Mouse (Mus musculus) monocyte, adult 5-6 weeks (primary cell): Measurements from ENCODE around the gene Zfp143. TPM values are rescaled to one million over a fixed set of nuclear protein-coding genes. Genes with fewer than 3 reads are reported as not detected.
"Not testable (repeated sequence)": the region's sequence is repeated elsewhere in the genome, so short reads cannot be mapped to it uniquely, and the experiment has no call there.

Source experiments
- ATAC-seq: fragments of 153-309, 156-312 bp; replicated peaks from 2 replicates; pipeline ENCODE4 v1.8.0; 2017; ENCODE audit warnings: mild to moderate bottlenecking; ENCODE audit not compliant: low TSS enrichment, insufficient number of reproducible peaks, severe bottlenecking, poor library complexity, low FRiP score
- total RNA-seq: library from RNA; stranded (forward); fragments of 200-1000, 200-491, 200-594 nt; gene quantifications from 3 replicates; pipeline ENCODE4 v1.2.3, GENCODE M21; 2017

Gene Zfp143
- total RNA-seq, 1 experiment from 2014 or later = 40.2 TPM

DNA sequence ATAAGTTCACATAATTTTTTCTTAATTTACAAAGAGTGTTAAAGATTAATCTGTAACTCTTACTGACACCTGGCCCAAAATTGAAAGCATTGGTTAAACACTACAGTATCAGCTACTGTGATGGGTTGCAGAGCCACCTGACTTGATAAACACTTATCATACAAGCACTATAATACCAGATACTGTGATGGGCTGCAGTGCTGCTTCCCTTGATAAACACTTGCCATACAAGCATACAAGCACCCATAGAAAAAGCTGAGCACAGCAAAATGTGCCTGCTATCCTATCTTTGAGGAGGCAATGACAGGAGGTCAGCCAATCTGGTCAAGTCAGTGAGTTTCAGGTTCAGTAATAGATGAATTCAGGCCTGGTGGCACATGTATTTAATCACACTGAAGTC, 24.2 kb downstream of the Zfp143 start:
- ATAC-seq = no peak

DNA sequence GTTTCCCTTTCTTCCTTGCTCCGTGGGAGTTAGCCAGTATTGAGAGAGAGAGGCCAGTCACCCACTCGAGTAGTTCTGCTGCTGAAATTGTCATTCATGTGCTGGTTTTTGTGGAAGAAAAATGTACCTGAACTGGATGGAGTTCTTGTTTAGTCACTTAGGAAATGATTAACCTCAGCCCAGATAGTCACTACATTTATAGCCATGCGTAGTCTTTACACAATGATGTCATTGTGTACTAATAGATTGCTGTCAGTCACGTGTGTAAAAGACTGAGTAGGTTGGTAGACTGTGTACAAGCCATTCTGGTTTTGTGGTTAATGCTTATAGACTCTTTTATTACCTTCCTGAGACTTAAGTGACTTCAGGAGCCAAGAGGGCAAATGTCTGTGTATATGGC, 26.9 kb downstream of the Zfp143 start:
- no peak for ATAC-seq

GRCm38 (mm10) chr7:110091670-110092069, 30.7 kb downstream of the Zfp143 start:
- no peak for ATAC-seq

DNA sequence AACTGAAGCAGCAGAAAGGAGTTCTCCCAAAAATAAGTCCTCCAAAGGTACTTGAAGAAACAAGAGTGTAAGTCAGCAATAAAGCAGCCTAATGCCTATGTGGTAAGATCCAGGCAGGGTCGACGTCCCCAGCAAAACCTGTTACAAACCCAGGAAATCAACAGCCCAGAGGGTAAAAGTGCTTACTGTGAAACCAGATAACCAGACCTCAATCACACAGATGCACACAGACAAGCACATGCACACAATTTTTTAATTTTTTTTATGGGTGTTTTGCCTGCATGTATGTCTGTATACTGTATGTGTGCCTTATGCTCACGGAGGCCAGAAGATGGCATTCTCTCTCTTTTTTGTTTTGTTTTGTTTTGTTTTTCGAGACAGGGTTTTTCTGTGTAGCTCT, 35.3 kb downstream of the Zfp143 start:
- ATAC-seq = no peak

DNA sequence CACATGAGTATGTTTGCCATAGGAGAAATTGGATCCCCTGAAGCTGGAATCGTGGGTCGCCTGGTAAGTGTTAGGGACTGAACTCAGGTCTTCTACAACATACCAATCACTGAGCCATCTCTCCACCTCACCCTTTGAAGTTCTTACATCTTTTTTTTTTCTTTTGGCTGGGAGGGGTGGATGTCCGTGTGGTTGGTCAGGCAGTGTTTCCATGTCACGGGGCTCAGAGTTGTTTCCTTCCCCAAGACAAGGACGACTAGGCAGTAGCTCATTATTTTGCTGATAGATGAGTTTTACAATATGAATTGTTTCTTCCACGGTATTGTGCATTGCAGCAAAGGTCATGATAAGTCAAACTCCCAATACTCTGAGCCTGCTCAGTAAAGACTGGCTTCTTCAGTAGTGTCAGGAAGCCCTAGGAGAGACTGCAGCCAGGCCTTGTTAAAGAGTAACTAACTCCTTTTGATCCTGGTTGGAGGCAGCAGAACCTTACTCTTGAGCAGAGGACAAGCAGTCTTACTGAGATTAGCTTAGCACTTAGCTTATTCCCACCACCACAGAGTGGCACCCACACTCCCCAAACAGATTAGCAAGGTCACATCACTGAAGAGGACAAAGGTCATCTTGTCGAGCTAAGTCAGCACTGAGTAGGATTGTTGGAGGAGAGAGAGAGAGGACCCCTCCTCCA, 36.2 kb downstream of the Zfp143 start:
- no peak for ATAC-seq

- no peak for ATAC-seq
Measured at GRCm38 (mm10) chr7:110100854-110101253, 39.8 kb downstream of the Zfp143 start.

DNA sequence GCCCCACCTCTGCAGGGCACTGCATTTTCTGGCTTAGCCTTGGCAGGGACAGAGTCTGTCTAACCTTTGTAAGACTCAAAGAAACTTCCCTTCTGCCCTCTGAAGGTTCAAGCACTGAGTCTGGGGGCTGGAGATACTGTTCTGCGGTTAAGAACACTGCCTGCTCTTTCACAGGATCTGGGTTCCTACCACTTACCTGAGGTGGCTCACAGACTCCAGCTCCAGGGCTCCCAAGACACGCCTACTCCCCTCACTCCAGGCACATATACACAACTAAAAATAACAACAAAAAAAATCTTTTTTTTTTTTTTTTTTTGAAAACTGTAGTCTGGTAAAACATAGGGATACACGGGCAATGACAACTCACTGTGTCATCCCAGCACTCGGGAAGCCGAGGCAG, 40.2 kb downstream of the Zfp143 start:
- ATAC-seq = no peak

- ATAC-seq = no peak
Measured at GRCm38 (mm10) chr7:110105041-110105440, 44.0 kb downstream of the Zfp143 start.

DNA sequence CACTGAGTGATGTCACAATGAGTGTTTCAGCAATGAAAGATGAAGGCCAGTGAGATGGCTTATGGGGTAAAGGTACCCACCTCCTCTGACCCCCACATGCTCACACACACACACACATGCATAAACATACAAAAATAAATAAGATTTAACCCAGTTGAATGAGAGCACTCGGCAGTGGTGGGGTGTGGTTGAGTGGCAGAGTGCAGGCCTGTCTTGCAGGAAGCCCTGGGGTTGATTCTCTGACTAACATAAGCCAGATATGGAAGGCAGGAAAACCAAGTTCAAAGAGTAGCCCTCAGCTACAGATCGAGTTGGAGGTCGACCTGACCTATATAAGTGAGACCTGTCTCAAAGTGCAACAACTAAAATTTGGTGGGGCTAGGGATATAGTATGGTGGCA, 45.6 kb downstream of the Zfp143 start:
- no peak for ATAC-seq

DNA sequence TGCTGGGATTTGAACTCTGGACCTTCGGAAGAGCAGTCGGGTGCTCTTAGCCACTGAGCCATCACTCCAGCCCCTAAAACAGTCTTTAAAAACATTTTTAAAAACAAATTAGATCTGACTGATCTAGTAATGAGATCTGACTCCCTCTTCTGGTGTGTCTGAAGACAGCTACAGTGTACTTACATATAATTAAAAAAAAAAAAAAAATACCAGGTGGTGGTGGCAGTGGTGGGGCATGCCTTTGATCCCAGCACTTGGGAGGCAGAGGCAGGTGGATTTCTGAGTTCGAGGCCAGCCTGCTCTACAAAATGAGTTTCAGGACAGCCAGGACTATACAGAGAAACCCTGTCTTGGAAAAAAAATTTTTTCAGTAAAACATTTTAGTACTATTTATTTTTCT, 47.5 kb downstream of the Zfp143 start:
- not testable (repeated sequence) for ATAC-seq

- ATAC-seq = peak; percentile 65; the same call in 1 of the 2 replicates
Measured at GRCm38 (mm10) chr7:110108967-110109610, 48.1 kb downstream of the Zfp143 start.

DNA sequence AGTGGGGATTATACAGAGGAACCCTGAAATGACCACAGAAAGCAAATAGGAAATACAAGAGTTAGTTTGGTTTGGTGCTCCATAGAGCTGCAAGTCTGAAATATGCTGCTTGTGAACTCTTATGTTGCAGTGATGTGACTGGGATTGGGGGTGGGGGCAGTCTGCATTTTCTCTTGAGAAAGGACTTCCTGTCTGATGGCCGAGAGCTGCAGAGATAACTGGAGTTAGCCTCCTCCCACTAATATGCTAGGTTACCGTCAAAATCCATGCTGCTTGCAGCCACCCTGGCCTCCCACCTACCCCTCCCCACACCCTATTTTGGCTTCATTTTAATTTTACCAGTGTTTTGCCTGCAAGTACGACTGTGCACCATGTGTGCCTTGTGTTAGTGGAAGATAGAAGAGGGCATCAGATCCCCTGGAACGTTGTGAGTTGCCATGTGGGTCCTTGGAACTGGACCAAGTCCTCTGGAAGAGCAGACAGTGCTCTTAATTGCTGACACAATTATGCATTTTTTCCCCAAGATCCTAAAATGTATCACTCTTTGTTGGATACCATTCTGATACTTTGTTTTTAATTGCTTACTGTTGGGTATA, 49.1 kb downstream of the Zfp143 start:
- no peak for ATAC-seq

GRCm38 (mm10) chr7:110114699-110115098, 53.7 kb downstream of the Zfp143 start:
- no peak for ATAC-seq

DNA sequence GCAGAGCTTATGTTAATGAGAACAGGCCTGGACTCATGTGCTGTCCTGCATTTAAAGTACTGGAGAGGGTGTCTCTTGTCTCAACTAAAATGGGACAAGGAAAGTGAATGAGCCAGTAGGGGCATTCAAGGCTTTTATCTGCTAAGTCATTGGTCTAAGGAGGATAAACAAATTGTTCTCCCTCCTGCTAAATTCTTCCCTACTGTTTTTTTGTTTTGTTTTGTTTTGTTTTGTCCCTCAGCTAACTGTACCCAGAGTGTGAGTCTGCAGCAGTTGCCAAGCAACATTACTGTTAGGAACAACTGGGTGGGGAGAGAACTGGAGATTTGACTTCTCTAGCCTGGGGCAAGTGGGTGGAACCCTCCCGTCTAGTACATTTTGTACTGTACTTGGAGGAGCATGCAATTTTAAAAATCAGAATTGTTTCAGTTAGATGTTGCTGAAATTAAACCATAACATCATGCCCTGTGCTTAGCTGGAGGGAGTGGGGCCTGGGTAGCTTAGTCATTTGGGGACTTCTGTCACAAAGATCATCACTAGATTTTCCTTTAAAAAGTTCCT, 55.8 kb downstream of the Zfp143 start:
- no peak for ATAC-seq

- ATAC-seq = no peak
Measured at GRCm38 (mm10) chr7:110118448-110118847, 57.4 kb downstream of the Zfp143 start.

GRCm38 (mm10) chr7:110120157-110120784, 59.3 kb downstream of the Zfp143 start:
- no peak for ATAC-seq

GRCm38 (mm10) chr7:110121162-110121515, 60.1 kb downstream of the Zfp143 start:
- no peak for ATAC-seq

- peak; percentile 90 for ATAC-seq
Measured at GRCm38 (mm10) chr7:110121516-110122288, 60.7 kb downstream of the Zfp143 start, which contains the start of gene Wee1. Gene Wee1 (plus strand): TSS chr7:110122046.

DNA sequence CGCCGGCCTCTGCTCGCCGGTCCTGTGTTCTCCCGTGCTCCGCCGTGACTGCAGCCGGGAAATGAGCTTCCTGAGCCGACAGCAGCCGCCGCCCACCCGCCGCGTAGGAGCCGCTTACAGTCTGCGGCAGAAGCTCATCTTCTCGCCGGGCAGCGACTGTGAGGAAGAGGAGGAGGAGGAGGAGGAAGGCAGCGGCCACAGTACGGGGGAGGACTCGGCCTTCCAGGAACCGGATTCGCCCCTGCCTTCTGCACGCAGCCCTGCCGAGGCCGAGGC, 61.2 kb downstream of the Zfp143 start:
- no peak for ATAC-seq
